Mouse (Mus musculus): Measurements from ENCODE around the gene Gm17545. TPM values are rescaled to one million over a fixed set of nuclear protein-coding genes. Genes with fewer than 3 reads are reported as not detected.

The Gm17545 gene
- polyA plus RNA-seq, 1 experiment = not detected

DNA sequence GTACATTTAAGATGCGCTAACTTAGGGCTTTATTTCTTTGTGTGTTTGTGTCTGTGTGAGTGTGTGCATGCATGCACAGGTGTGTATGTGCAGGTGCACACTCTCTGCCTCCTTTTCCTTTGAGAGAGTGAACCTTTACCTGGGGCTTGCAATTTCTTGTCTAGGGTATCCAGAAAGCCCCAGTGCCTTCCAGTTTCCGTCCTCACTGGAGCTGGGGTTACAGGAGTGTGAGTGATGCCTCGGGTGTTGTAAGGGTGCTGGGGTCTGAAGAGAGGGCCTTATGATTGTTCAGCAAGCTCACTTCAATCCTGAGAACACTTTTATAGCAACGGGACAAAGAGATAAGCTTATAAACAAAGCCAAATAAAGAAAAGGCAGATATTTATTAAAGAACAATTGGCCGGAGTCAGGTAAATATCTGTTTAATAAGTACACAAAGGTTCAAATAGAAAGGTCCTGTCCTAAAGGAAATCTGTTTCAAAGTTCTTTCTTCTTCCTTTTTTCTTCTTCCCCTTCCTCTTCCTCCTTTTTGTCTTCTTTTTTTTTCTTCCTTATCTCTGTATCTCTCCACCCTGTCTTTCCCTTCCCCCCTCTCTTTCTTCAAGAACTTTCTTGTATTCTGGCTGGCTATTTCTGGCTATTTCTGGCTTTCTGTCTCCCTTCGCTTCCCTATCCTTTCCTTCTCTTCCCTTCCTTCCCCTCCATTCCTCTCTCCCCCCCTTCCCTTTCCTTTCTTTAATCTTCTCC, 43.1 kb downstream of the Gm17545 start:
- 92% methylated on average over 6 of the region's 6 CpGs for WGBS
- TF ChIP-seq CTCF (IDR thresholded peaks at IDR 0.05; ENCODE audit: insufficient read depth, low read depth, low read length) = no peak
- no peak for TF ChIP-seq POLR2A (IDR thresholded peaks at IDR 0.05; ENCODE audit: insufficient read depth, low read depth, low read length)
- no peak overlapping the region for H3K4me3 ChIP-seq (ENCODE audit: insufficient read depth, low read depth, low read length)
- no peaks in the 10 kb centered on the region for H3K4me1 ChIP-seq (ENCODE audit: control insufficient read depth, insufficient read depth, low read length)
- no peak overlapping the region for H3K27ac ChIP-seq (ENCODE audit: insufficient read depth, low read depth, low read length)

DNA sequence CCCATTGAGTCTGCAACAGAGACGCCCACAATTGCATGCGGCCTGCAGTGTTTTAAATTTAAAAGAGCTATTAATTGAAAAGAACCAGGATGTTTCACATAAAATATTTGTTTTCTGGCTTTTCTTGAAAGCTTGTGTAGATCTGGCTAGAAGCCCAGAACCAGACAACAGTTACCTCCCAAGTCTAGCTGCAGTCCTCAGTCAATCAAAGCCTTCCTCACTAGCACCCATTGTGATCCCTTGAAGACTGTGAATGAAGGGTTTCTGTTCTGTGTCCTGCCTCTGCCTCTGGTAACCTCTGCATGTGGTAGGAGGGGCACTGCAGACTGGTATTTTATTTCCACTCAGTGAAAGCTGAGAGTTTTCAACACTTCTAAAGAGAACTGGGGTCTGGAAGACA, 48.9 kb downstream of the Gm17545 start:
- H3K27ac ChIP-seq (ENCODE audit: insufficient read depth, low read depth, low read length) = no peak overlapping the region
- no peak overlapping the region for H3K4me3 ChIP-seq (ENCODE audit: insufficient read depth, low read depth, low read length)
- H3K4me1 ChIP-seq (ENCODE audit: control insufficient read depth, insufficient read depth, low read length) = peaks cover 4% of the 10 kb centered on the region
- 31% methylated on average over 2 of the region's 2 CpGs for WGBS
- TF ChIP-seq POLR2A (IDR thresholded peaks at IDR 0.05; ENCODE audit: insufficient read depth, low read depth, low read length) (no peak), CTCF (IDR thresholded peaks at IDR 0.05; ENCODE audit: insufficient read depth, low read depth, low read length) (no peak)

DNA sequence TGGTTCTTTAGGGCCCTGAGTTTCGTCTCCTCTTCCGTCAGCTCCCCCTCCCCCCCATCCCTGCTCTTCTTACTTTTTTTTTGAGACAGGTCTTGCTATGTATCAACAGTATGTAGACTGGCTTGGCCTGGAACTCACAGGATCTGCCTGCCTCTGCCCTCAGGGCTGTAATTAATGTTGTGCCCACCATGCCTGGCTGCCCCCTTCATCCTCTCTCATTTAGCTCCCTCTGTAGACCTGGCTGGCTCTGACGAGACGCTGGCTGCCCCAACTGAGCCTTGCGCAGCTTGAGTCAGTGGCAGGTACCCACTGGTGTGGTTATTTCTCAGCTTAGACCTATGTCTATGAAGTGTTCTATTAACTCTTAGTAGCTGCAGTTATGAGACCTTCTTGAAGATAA, 49.5 kb downstream of the Gm17545 start:
- WGBS = 90% methylated on average over 5 of the region's 5 CpGs

DNA sequence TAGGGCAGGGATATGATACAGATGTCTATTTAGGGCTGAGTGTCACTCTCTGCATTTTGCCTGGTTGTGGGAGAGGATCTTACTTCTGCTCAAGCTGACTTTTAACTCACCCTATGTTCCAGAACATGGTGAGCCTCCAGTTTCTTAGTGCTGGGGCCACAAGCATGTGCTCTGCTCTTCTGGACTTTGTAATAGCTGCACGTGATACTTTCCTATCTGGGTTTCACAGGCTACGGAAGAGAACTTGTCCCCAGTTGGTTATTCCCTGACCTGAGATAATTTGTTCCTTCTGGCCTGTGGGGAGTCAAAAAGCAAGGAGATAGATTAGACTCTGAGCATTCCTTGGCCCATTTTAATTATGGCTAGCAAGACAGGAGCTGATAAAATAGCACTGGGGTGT, 51.5 kb downstream of the Gm17545 start:
- peaks cover 4% of the 10 kb centered on the region for H3K4me1 ChIP-seq (ENCODE audit: control insufficient read depth, insufficient read depth, low read length)
- H3K27ac ChIP-seq (ENCODE audit: insufficient read depth, low read depth, low read length) = no peak overlapping the region
- H3K4me3 ChIP-seq (ENCODE audit: insufficient read depth, low read depth, low read length) = no peak overlapping the region
- 97% methylated on average over 2 of the region's 2 CpGs for WGBS
- TF ChIP-seq CTCF (IDR thresholded peaks at IDR 0.05; ENCODE audit: insufficient read depth, low read depth, low read length) = no peak
- no peak for TF ChIP-seq POLR2A (IDR thresholded peaks at IDR 0.05; ENCODE audit: insufficient read depth, low read depth, low read length)

More for the DNA sequence above, 49.5 kb downstream of the Gm17545 start:
- Histone ChIP-seq H3K4me3 (ENCODE audit: insufficient read depth, low read depth, low read length) (no peak overlapping the region), H3K4me1 (ENCODE audit: control insufficient read depth, insufficient read depth, low read length) (peaks cover 4% of the 10 kb centered on the region), H3K27ac (ENCODE audit: insufficient read depth, low read depth, low read length) (no peak overlapping the region)
- TF ChIP-seq CTCF (IDR thresholded peaks at IDR 0.05; ENCODE audit: insufficient read depth, low read depth, low read length) = no peak
- TF ChIP-seq POLR2A (IDR thresholded peaks at IDR 0.05; ENCODE audit: insufficient read depth, low read depth, low read length) = no peak

Other genes starting within 250 kb of the Gm17545 start
- not detected in 2 replicates for gene Zfp809, start 228.6 kb upstream of the Gm17545 start, polyA plus RNA-seq (2012; ENCODE audit: insufficient read depth, insufficient read length, low replicate concordance, missing spikeins)
- not detected in 2 replicates for gene Zfp599, start 194.4 kb upstream of the Gm17545 start, polyA plus RNA-seq (2012; ENCODE audit: insufficient read depth, insufficient read length, low replicate concordance, missing spikeins)
- gene Zfp810, start 146.6 kb upstream of the Gm17545 start, polyA plus RNA-seq (2012; ENCODE audit: insufficient read depth, insufficient read length, low replicate concordance, missing spikeins) = not detected in 2 replicates
- gene Anln, start 65.1 kb upstream of the Gm17545 start, polyA plus RNA-seq (2012; ENCODE audit: insufficient read depth, insufficient read length, low replicate concordance, missing spikeins) = not detected in 2 replicates
- not detected in 2 replicates for gene 9530077C05Rik, start 42.8 kb upstream of the Gm17545 start, polyA plus RNA-seq (2012; ENCODE audit: insufficient read depth, insufficient read length, low replicate concordance, missing spikeins)
- not detected in 2 replicates for gene Rp9, start 15.5 kb downstream of the Gm17545 start, polyA plus RNA-seq (2012; ENCODE audit: insufficient read depth, insufficient read length, low replicate concordance, missing spikeins)
- gene Bbs9, start 21.4 kb downstream of the Gm17545 start, polyA plus RNA-seq (2012; ENCODE audit: insufficient read depth, insufficient read length, low replicate concordance, missing spikeins) = not detected in 2 replicates

All from olfactory bulb, adult 2 months (tissue).